Mouse (Mus musculus) macrophage (primary cell): ENCODE results near the gene Stxbp5. TPM values are rescaled to one million over a fixed set of nuclear protein-coding genes. Genes with fewer than 3 reads are reported as not detected.

ENCODE experiments used
- H3K27ac ChIP-seq: fragments of 350-480 bp; formaldehyde crosslinking; 2 replicates; pipeline ENCODE4 v1.9.0; 2021
- H3K36me3 ChIP-seq: fragments of 350-480 bp; formaldehyde crosslinking; 2 replicates; pipeline ENCODE4 v1.9.0; 2021; ENCODE audit errors: inconsistent target
- H3K4me3 ChIP-seq: fragments of 350-480 bp; formaldehyde crosslinking; 2 replicates; pipeline ENCODE4 v1.9.0; 2021; ENCODE audit errors: inconsistent target
- H3K79me2 ChIP-seq: fragments of 350-480 bp; formaldehyde crosslinking; 2 replicates; pipeline ENCODE4 v1.9.0; 2021; ENCODE audit errors: inconsistent target
- WGBS: methylation state at CpG from one replicate; pipeline ENCODE4 v1.1.7; 2026; ENCODE audit warnings: inconsistent platforms; ENCODE audit not compliant: missing documents; 5-methylcytosine and 5-hydroxymethylcytosine counted together
- polyA plus RNA-seq: library from polyadenylated mRNA; stranded (reverse); fragments of 250-400 nt; gene quantifications from 3 replicates; pipeline ENCODE4 v1.2.4, GENCODE M21; 2018; ENCODE audit warnings: inconsistent platforms

Gene Stxbp5
- polyA plus RNA-seq, 1 experiment from 2014 or later = 56.5 TPM

DNA sequence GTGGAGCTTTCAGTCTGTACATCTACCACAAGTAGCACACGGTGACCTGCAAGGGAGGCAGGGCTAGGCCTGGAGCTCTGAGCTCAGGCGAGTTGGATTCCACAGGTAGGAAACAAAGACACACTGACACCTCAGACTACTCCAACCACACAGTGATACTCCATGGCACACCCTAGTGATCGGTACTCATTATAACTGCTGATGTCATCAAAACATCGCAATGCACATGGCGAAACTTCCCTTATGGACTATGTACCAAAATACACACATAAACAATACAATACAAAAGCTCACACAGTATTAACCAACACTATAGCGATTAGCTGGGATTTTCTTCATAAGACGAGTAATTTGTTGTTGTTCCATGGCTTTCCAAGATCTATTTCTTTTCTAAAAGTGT lies 82.3 kb downstream of the Stxbp5 start:
- 98% methylated on average over 7 of the region's 7 CpGs for WGBS
- Histone ChIP-seq H3K36me3 (peaks cover 26% of the 10 kb centered on the region; the same call in 1 of the 2 replicates), H3K4me3 (no peak overlapping the region), H3K79me2 (no peaks in the 10 kb centered on the region), H3K27ac (no peak overlapping the region)

- Histone ChIP-seq H3K36me3 (peaks cover 35% of the 10 kb centered on the region; the same call in 1 of the 2 replicates), H3K4me3 (no peak overlapping the region), H3K79me2 (no peaks in the 10 kb centered on the region), H3K27ac (no peak overlapping the region)
- whole genome bisulfite sequencing = 96% methylated on average over 4 of the region's 4 CpGs
Measured at GRCm38 (mm10) chr10:9813926-9814325, 87.0 kb downstream of the Stxbp5 start.

- H3K36me3 ChIP-seq = peaks cover 42% of the 10 kb centered on the region
Measured at GRCm38 (mm10) chr10:9807596-9807995, 93.3 kb downstream of the Stxbp5 start.

DNA sequence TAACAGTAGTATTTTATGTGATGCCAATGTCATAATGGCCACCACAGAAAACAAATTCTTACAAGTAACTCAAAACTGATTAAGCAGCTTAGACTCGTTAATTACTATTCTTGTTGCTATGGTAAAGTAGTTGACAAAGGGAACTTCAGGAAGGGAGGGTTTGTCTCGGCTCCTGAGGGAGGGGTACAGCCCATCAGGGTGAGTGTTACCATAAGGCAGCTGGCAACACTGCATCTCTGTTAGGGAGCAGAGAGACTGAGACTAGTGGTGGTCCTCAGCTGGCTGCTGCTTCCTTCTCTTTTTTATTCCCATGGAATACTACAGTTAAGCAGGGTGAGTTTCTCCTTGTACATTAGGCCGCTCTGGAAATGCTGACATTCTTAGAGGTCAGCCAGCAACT lies 95.5 kb downstream of the Stxbp5 start:
- no peak overlapping the region for H3K4me3 ChIP-seq
- peaks cover 36% of the 10 kb centered on the region for H3K36me3 ChIP-seq
- WGBS = 98% methylated on average over 3 of the region's 3 CpGs
- H3K27ac ChIP-seq = no peak overlapping the region
- no peaks in the 10 kb centered on the region for H3K79me2 ChIP-seq

More at GRCm38 (mm10) chr10:9807596-9807995, 93.3 kb downstream of the Stxbp5 start:
- Histone ChIP-seq H3K79me2 (no peaks in the 10 kb centered on the region), H3K4me3 (no peak overlapping the region), H3K27ac (no peak overlapping the region)
- WGBS = 100% methylated on average over 2 of the region's 2 CpGs

DNA sequence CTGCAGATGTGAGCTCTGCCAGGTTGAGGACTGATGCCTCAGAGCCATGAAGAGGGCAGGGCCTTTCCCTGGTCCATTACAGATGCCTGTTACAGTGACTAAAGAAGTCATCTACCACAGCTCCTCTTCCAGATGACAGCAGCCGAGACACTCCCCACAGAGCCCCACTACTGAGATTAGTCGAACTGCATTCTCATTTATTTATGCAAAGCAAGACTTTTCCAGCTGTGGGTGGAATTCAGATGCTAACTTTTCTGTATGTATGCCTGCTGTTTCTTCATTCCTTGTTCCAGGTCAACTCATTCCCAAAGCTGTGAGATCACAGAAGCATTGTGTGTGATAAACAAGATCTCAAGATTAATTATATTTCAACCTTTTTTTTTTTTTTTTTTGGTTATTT lies 97.8 kb downstream of the Stxbp5 start:
- H3K79me2 ChIP-seq = no peaks in the 10 kb centered on the region
- 89% methylated on average over 2 of the region's 2 CpGs for WGBS
- peaks cover 38% of the 10 kb centered on the region for H3K36me3 ChIP-seq
- H3K27ac ChIP-seq = no peak overlapping the region
- H3K4me3 ChIP-seq = no peak overlapping the region

- 100% methylated on average over 1 of the region's 1 CpGs for WGBS
- H3K79me2 ChIP-seq = no peaks in the 10 kb centered on the region
- no peak overlapping the region for H3K4me3 ChIP-seq
- H3K27ac ChIP-seq = no peak overlapping the region
- H3K36me3 ChIP-seq = peaks cover 47% of the 10 kb centered on the region
Measured at GRCm38 (mm10) chr10:9801571-9801970, 99.3 kb downstream of the Stxbp5 start.

DNA sequence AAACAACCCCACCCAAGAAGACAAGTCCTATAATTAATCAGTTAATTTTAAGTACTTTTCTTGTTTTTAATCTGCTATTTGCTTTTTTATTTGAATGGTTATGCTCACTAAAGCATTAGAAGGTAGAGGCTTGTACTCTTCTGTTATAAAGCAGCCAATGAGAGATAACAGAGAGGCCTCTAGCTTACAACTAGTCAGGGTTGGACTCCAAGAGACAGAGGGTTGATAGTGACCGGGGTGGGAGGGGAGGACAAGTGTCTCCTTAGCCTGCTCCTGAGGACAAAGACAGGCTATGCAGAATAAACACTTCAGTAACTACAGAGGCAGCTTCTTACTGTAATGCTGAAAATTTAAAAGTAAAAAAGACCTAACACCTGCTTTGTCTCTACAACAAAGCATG lies 101.8 kb downstream of the Stxbp5 start:
- H3K27ac ChIP-seq = no peak overlapping the region
- H3K79me2 ChIP-seq = no peaks in the 10 kb centered on the region
- no peak overlapping the region for H3K4me3 ChIP-seq
- H3K36me3 ChIP-seq = peaks cover 54% of the 10 kb centered on the region
- 100% methylated on average over 1 of the region's 1 CpGs for WGBS

GRCm38 (mm10) chr10:9796429-9796828 lies 104.5 kb downstream of the Stxbp5 start:
- peaks cover 65% of the 10 kb centered on the region for H3K36me3 ChIP-seq
- H3K27ac ChIP-seq = no peak overlapping the region
- H3K79me2 ChIP-seq = no peaks in the 10 kb centered on the region
- no peak overlapping the region for H3K4me3 ChIP-seq
- 93% methylated on average over 1 of the region's 1 CpGs for WGBS

- H3K27ac ChIP-seq = no peak overlapping the region
- no peak overlapping the region for H3K4me3 ChIP-seq
- no peaks in the 10 kb centered on the region for H3K79me2 ChIP-seq
- peaks cover 72% of the 10 kb centered on the region for H3K36me3 ChIP-seq
Measured at GRCm38 (mm10) chr10:9794429-9794828, 106.5 kb downstream of the Stxbp5 start.

- WGBS = 94% methylated on average over 3 of the region's 3 CpGs
- Histone ChIP-seq H3K36me3 (peaks cover 69% of the 10 kb centered on the region), H3K4me3 (no peak overlapping the region), H3K79me2 (no peaks in the 10 kb centered on the region), H3K27ac (no peak overlapping the region)
Measured at GRCm38 (mm10) chr10:9790947-9791346, 109.9 kb downstream of the Stxbp5 start.

DNA sequence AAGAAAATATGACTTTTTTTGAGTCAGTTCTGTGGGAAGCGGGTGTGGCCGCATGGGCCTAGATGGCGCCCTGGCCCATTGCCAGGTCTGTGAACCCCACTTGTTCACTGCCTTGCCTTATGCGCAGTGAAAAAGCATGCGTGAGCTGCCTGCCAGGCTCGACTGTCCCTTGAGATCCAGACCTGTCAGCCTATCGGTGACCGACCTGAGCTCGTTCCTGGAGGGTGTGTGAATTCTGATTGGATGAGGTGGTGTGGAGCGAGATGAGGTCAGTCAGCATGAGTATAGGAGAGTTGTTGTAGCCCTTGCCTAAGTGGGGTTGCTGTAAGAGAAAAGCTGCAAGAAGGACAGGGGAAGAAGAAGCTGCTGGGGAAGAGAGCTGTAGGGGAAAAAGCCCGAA lies 114.4 kb downstream of the Stxbp5 start:
- no peak overlapping the region for H3K27ac ChIP-seq
- no peaks in the 10 kb centered on the region for H3K79me2 ChIP-seq
- H3K4me3 ChIP-seq = no peak overlapping the region
- WGBS = 94% methylated on average over 10 of the region's 11 CpGs
- peaks cover 51% of the 10 kb centered on the region for H3K36me3 ChIP-seq

- no peaks in the 10 kb centered on the region for H3K79me2 ChIP-seq
- no peak overlapping the region for H3K27ac ChIP-seq
- 91% methylated on average over 6 of the region's 6 CpGs for WGBS
- H3K36me3 ChIP-seq = peaks cover 43% of the 10 kb centered on the region
- no peak overlapping the region for H3K4me3 ChIP-seq
Measured at GRCm38 (mm10) chr10:9785651-9786050, 115.2 kb downstream of the Stxbp5 start.

DNA sequence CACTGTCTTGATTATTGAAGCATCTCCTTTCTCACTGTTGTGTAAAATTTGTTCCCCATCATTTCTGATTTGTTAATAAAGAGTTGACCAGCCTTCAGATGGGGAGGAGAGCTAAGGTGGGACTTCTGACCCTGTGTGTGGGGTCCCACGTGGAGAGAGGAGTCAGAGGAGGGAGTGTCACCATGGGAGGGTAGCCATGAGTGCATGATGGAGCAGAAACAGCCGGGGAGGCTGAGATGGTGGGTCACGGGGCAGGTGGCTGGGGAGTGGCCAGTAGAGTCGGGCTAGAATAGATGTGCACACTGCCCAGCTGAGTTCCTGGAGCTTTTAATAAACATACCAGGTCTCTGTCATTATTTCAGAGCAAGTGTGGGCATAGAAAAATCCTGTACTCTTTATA lies 121.0 kb downstream of the Stxbp5 start:
- Histone ChIP-seq H3K79me2 (no peaks in the 10 kb centered on the region), H3K36me3 (peaks cover 35% of the 10 kb centered on the region; the same call in 1 of the 2 replicates), H3K4me3 (no peak overlapping the region), H3K27ac (no peak overlapping the region)
- 94% methylated on average over 4 of the region's 4 CpGs for WGBS

GRCm38 (mm10) chr10:9770261-9770660 lies 130.6 kb downstream of the Stxbp5 start:
- H3K4me3 ChIP-seq = no peak overlapping the region
- peaks cover 73% of the 10 kb centered on the region for H3K36me3 ChIP-seq
- 95% methylated on average over 12 of the region's 12 CpGs for WGBS

GRCm38 (mm10) chr10:9763831-9764230 lies 137.0 kb downstream of the Stxbp5 start:
- no peak overlapping the region for H3K27ac ChIP-seq
- no peaks in the 10 kb centered on the region for H3K79me2 ChIP-seq
- peaks cover 88% of the 10 kb centered on the region for H3K36me3 ChIP-seq
- 97% methylated on average over 5 of the region's 5 CpGs for WGBS
- H3K4me3 ChIP-seq = no peak overlapping the region

More at GRCm38 (mm10) chr10:9770261-9770660, 130.6 kb downstream of the Stxbp5 start:
- no peaks in the 10 kb centered on the region for H3K79me2 ChIP-seq
- H3K27ac ChIP-seq = no peak overlapping the region

- WGBS = over 99% methylated on average over 8 of the region's 8 CpGs
- Histone ChIP-seq H3K79me2 (no peaks in the 10 kb centered on the region), H3K27ac (no peak overlapping the region), H3K36me3 (peaks cover 53% of the 10 kb centered on the region), H3K4me3 (no peak overlapping the region)
Measured at GRCm38 (mm10) chr10:9760264-9760663, 140.6 kb downstream of the Stxbp5 start.
